Mouse (Mus musculus) C2C12 (cell line): ENCODE results near the gene Phf20.

Experiments used
- CTCF ChIP-seq: IDR thresholded peaks from one replicate; pipeline ENCODE4 v1.5.1; 2011; ENCODE audit not compliant: control insufficient read depth, insufficient read depth, insufficient read length
- MAX ChIP-seq: IDR thresholded peaks from one replicate; pipeline ENCODE4 v1.6.1; 2011; ENCODE audit warnings: mild to moderate bottlenecking, control low read depth

DNA sequence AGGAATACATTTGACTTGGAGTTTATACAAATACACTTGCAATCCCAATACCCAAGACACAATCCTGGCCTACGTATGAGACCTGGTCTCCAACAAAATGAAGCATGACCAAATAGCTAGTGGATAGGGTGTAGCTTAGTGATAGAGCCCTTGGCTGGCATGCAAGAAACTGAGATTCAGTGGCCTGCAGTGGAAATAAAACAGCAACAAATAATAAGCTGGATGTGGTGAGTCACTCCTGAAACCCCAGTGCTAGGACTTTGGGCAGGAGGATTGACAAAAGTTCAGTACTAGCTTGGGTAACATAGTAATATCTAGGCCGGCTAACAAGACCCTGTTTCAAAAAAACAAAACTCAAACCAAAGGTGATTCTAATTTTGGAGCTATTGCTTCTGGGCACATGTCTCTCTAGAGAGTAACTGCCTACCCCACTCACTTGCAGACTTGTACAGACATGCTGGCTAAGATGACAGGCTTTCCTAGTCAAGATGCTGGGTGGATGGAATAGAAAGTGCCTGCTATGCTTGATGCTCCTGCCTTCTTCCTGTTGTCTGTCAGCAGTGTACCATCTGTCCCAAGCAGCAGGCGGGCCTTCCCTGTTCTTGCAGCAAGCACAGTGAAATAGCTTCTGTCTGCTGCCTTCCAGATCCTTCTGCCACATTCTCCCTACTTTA lies 37.1 kb downstream of the Phf20 start:
- TF ChIP-seq CTCF (no peak), MAX (no peak)
